Mouse (Mus musculus): ENCODE results near the gene Lmtk3.

- TF ChIP-seq CTCF (conservative IDR thresholded peaks at IDR 0.05 in 1 of 2, IDR thresholded peaks at IDR 0.05 in 1 of 2; ENCODE audit: low read depth in 2 of 2, low read length in 2 of 2) (no peak), POLR2AphosphoS2 (IDR thresholded peaks at IDR 0.05; ENCODE audit: low read depth, low read length) (no peak), RAD21 (IDR thresholded peaks at IDR 0.05; ENCODE audit: low read depth, low read length) (no peak), POLR2A (IDR thresholded peaks at IDR 0.05; ENCODE audit: low read depth, low read length) (no peak), ZKSCAN1 (IDR thresholded peaks at IDR 0.05; ENCODE audit: borderline replicate concordance, low read depth, low read length) (no peak)
Measured at GRCm38 (mm10) chr7:45853089-45853488, 69.6 kb downstream of the Lmtk3 start.
